Mouse (Mus musculus) T-cell, adult 2 months (primary cell): ENCODE results near the gene Sv2c.
"Not testable (repeated sequence)": the region's sequence is repeated elsewhere in the genome, so short reads cannot be mapped to it uniquely, and the experiment has no call there.

Experiments used
- DNase-seq: peaks from one replicate; pipeline ENCODE4 v3.0.0; 2022; ENCODE audit warnings: low spot score

The Sv2c gene

GRCm38 (mm10) chr13:96132401-96132816 is at the start of gene Sv2c:
Sv2c (minus strand) TSS chr13:96132577.
- DNase-seq, result no peak

- DNase-seq, result no peak
These were observed 48.3 kb upstream of the Sv2c start for GRCm38 (mm10) chr13:96180671-96181161.

GRCm38 (mm10) chr13:96175591-96176212 is 43.3 kb upstream of the Sv2c start:
- DNase-seq, result no peak

DNA sequence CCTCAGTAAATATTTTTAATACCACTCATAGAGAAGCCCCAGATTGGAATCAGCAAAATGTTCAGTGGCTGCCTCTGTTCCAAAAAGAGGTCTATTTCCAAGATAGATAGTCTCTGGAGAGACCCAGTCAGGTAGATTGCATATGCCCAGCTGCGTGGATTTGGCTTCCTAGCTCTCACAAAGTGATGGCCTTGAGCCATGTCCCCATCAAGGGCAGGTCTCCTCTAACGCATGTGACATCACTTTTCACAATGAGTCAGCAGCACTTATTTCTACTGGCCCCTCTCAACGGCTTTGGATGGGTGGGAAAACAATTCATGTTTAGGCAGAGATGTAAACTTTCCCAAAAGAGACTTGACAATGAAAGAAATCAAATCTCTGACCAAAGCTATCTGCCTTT is 41.3 kb upstream of the Sv2c start:
- DNase-seq, result no peak

DNA sequence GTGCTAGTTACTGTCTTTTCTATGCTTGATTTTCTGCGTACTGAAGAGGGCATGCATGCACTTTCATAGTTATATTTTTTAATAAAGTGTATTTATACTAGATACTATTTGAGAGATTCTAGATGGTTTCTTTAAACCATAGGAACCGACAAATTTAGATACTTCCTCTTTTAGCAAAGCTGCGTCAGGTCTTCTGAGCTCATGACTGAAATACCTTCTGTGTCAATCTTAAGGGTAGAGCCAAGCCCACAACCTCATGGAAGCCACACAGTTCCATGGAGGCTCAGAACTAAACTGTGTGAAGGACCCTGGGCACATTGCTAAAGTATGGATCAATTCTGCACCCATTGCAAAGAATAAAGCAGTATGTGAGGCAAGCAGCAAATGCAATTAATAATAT is 39.9 kb upstream of the Sv2c start:
- DNase-seq, result no peak

DNA sequence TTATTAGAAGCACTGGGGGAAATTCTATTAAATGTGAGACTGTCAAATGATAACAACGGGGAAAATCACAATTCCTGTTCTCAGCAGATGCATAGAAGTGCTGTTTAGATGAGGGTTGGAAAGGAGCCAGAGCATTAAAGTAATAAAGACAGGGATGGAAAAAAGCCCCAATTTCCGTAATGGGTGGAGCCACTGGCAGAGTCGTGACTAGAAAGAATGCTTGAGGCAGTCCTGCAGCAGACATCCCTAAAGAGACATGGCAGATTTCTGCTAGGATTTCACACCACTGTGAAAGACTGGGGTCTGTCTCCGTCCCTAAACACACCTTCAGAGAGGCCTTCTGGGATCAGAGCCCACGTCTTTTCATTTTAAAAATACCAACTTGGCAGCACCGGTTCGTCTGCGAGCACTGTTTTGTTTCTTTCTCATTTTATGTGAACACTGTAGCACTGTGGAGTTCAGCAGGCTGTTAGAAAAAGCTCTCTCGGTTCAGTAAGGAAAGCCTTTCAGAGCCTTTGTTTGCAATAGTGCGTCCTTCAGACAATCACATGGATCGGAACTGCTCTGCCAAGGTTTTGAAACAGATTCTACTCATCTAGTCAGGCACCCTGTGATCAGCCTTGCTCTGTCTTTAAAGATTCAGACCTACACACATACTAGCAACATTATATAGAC is 36.8 kb upstream of the Sv2c start:
- DNase-seq, result no peak

DNA sequence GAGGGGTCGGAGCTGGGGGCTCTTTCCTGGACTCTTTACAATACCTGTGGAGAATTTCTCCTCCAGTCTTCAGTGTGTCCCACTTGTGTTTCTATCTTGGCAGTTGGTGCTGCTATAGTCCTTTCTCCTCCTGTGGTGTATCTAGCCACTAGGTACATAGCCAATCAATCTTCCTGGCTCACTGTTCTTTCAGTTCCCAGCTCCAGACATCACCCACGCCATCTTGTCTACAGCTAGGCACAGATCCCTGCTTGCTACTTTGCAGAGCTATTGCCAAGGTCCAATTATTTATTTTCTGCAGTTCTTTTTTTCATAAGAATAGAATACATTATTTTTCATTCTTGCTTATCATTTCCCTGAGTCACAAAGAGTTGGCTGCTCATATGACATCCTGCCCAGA is 34.2 kb upstream of the Sv2c start:
- no peak for DNase-seq

DNA sequence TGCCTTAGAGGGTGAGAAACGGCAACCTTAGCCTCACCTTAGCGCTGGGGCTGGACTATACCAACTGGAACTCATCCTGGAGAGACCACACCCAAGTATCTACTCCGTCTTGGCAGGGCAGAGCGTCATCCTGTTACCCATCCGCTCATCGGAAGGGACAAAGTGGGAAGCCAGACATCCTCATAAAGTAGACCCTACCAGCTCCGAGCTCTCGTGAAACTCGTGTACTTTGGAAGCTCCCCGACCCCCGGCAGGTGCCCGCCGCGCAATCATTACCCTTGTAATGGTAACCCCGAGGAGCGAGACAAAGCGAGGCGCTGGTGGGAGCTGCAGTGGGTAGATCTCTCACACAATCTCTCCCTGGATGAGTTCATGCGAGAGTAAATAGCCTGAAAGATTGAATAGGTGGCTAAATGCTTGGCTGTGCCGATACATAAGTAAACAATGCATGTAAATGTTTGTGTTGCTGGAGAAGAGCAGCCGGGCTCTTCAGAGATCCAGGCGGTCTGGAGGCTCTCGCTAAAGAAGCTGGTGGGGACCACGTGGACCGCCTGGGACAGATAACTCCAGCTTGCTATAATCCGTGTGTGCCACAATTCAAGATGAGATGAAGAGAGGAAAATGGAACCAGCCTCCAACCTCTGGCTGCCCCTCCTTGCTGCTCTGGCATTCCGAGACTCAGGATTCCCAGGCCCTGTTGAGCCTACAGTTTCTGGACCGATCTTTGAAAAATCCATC is 1.2 kb upstream of the Sv2c start:
- DNase-seq, result no peak

DNA sequence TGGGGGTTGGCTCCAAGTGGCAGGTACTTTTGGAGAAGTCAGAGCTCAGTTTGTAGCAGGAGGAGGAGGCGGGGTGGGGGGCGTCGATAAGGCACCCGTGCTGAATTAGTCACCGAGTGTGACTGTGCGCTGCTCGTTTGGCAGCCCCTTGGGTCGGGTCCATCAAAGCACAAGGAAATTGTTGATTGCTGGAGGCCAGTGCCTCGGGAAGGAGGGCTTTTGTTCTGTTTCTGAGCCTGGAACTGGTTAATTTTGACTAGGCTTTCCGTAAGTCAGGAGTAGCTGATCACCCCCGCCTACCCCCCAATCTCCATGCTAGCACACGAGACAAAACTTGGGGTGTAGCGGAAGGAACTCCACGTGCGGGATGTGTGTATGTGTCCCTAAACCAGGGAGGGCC is 456 bp upstream of the Sv2c start:
- no peak for DNase-seq

- DNase-seq, result no peak
These were observed 466 bp downstream of the Sv2c start for GRCm38 (mm10) chr13:96131911-96132310.

- no peak for DNase-seq
These were observed 1.3 kb downstream of the Sv2c start for GRCm38 (mm10) chr13:96131050-96131449.

GRCm38 (mm10) chr13:96129081-96129480 is 3.3 kb downstream of the Sv2c start:
- DNase-seq, result no peak

- DNase-seq, result no peak
These were observed 5.7 kb downstream of the Sv2c start for GRCm38 (mm10) chr13:96126669-96127068.

- no peak for DNase-seq
These were observed 7.4 kb downstream of the Sv2c start for GRCm38 (mm10) chr13:96125011-96125410.

DNA sequence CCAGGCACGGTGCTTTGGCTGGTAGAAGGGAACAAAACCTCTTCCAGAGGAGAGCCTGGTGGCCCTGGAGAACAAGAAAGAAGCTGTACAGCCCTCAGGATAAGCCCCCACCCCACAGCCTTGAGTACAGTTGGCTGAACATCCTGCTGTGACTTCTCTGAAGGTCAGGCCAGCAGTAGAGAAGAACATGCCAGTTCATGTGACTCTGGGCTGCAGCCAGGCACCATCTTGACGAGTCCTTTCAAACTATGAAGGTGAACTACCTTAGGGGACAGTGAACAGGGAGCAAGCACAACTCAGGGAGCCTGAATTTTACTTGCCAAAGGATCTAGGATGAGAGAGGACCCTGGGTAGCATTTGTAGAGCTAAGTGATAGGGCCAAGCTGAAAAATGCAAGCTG is 19.7 kb downstream of the Sv2c start:
- DNase-seq, result no peak

- no peak for DNase-seq
These were observed 21.6 kb downstream of the Sv2c start for GRCm38 (mm10) chr13:96110767-96111166.

GRCm38 (mm10) chr13:96106367-96106766 is 26.0 kb downstream of the Sv2c start:
- DNase-seq, result no peak

DNA sequence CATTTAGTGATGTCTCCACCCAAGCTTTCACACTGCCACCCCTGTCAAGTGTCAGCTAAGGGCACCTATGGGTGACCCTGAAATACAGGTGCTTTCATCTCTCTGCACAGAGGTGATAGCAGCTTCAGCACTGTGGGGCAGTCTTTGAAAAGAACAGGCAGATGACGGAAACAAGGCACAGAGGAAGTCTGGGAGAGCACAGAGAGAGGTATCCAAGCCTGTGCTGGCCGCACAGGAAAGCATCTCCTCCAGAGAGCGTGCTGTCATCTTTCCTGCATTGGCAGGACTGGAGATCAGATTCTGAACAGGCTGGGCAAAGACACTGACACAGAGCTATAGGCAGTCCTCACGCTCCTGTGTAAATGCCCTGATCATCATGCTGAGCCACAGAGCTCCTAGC is 41.4 kb downstream of the Sv2c start:
- DNase-seq, result no peak

GRCm38 (mm10) chr13:96085581-96086302 is 46.6 kb downstream of the Sv2c start:
- DNase-seq, result no peak

GRCm38 (mm10) chr13:96081754-96082153 is 50.6 kb downstream of the Sv2c start, which contains the start of gene Gm17190:
Gm17190 (plus strand) TSS chr13:96082054.
- DNase-seq, result not testable (repeated sequence)

DNA sequence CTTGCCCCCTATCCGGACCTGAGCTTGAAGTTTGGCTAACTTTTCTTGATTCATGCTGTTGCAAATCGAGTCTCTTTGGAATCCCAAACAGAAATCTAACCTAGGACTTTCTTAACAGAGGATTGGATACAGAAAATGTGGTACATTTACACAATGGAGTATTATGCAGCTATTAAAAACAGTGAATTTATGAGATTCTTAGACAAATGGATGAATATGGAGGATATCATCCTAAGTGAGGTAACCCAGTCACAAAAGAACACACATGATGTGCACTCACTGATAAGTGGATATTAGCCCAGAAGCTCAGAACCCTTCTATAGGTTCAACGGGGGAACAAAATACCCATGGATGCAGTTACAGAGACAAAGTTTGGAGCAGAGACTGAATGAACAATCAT is 51.1 kb downstream of the Sv2c start, which contains the start of gene Gm20075:
Gene Gm20075, minus strand, starts transcription at position 101 of the 400 bp plus-strand sequence.
- DNase-seq, result not testable (repeated sequence)

DNA sequence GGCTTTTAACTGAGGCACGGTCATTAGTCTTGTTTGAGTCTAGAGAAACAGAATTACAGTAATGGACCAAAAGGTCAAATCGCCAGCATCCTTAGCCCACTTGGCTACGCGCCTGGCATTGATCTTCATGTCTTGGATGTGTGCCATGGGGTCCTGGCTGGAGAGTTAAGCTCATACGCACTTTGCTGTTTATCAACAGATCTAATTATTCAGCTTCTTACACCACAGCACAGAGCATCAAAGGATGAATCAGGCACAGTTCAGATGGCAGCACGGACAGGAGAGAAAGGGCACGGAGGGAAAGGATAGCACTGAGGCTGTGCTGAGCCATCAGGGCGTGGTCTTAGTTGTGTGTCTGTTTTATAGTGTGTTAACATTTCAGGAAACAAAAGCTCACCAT is 58.8 kb downstream of the Sv2c start:
- no peak for DNase-seq
